Mouse (Mus musculus) left cerebral cortex, postnatal 25 days (tissue): Measurements from ENCODE around the gene Thrap3. TPM values are rescaled to one million over a fixed set of nuclear protein-coding genes. Genes with fewer than 3 reads are reported as not detected.
"Not testable (repeated sequence)": the region's sequence is repeated elsewhere in the genome, so short reads cannot be mapped to it uniquely, and the experiment has no call there.

Experiments used
- DNase-seq, 2 experiments: peaks; one replicate each; pipeline ENCODE4 v3.0.0; 2022; ENCODE audit warnings: low spot score in 2 of 2, mixed read lengths in 1 of 2
- intact Hi-C: fragments of 180-260 bp; cut with DNase I; formaldehyde crosslinking; loops from one replicate; pipeline ENCODE4 v1.15.1; 2025
- total RNA-seq, 2 experiments: library from RNA; stranded (reverse); gene quantifications; 2 replicates each; pipeline ENCODE4 v1.2.3; 2021

The Thrap3 gene
- total RNA-seq, 2 experiments from 2014 or later: 133 to 147 TPM

DNA sequence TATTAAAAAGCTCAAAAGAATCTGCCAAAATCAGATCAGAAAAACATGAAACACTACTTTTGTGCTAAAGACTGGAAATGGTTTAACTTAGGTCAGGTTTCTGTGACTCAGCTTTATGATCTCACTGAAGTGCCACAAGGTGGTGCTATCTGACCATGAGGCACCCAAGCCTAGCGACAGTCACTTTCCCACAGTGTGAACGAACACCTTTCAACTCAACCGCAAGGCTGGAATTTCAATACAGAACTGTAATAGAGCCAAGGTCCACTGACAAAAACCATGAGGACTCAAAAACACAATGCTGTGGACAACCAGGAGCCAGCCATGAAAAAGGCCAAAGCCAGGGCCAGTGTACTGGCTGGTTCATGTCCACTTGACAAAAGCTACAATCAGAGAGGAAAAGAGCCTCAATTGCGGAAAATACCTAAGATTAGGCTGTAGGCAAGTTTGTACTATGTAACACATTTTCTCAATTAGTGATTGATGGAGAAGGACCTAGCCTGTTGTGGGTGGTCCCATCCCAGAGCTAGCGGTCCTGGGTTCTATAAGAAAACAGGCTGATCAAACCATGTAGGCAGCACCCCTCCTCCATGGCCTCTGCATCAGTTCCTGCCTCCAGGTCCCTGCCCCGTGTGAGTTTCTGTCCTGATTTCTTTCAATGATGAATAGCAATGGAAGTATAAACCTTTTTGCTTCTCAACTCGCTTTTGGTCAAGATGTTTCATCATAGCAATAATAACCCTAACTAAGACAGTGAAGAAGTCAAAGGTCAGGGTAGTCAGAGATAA lies 21.2 kb downstream of the Thrap3 start:
- intact Hi-C loops: loop anchor here (2.0 kb wide), 1 partner anchor 81 kb away; the partner anchor contains the start of gene Trappc3

DNA sequence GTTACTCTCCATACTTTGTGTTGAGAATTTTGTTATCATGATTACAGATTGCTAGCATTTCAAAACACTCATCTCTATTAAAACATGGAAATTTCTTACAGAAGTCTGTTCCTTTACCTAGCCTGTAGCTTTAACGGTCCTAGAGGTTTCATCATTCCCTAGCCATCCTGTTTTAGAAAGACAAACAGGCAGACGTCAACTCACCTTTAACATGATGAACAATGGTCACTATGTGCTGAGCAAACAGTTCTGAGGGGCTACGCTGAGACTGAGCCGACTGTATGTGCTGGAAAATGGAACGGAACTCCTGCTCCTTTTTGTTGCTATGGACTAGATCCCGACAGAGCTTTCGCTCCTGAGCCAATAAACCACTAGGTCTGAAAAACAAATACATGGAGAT lies 26.6 kb downstream of the Thrap3 start:
- intact Hi-C loops, DNase-seq: not testable (repeated sequence)

More for the DNA sequence above, 21.2 kb downstream of the Thrap3 start:
- DNase-seq: peak; percentile 51 to 61

DNA sequence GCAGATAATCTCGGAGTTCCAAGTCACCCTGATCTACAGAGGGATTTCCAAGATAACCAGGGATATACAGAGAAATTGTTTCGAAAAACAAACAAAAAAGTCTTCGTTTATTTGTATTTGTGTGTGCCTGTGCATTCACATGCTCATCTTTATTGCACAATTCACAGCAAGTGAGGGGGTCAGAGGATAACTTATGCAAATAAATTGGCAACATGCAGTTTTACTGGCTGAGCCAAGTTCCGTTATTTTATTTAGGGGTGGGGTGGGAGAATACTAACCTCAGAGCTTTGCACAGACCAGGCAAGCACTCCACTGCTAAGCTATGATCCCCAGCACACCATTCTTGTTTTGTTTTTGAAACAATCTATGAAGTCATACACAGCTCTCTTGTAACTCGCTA lies 28.8 kb downstream of the Thrap3 start:
- intact Hi-C loops: no loop called here
- no peak for DNase-seq

DNA sequence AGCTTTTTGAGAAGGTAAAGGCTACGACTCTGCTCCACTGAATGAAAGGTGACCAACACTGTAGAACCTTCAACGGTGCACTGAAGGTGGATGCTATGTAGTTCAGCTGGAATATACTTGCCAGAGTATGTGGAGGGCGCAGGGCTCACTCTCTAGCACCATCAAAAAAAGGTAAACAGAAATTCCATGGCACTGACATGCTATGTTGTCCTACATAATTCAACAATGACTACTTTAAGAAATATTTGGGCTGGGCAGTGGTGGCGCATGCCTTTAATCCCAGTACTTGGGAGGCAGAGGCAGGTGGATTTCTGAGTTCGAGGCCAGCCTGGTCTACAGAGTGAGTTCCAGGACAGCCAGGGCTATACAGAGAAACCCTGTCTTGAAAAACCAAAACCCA lies 31.8 kb downstream of the Thrap3 start:
- intact Hi-C loops, DNase-seq: not testable (repeated sequence)

DNA sequence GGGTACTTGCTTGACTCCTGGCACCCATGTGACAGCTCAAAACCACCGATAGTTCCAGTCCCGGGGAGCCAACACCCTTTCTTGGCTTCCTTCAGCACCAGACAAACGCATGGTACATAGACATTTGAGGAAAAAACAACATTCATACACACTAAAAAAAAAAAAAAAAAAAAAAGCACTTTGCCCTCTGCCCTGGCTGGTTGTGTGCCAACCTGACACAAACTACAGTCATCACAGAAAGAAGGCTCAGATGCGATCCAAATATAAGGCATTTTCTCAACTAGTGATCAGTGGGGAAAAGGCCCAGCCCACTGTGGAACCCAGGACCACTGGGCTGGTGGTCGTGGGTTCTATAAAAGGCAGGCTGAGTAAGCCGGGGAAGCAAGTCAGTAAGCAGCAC lies 33.7 kb downstream of the Thrap3 start:
- DNase-seq: no peak
- intact Hi-C loops: no loop called here

DNA sequence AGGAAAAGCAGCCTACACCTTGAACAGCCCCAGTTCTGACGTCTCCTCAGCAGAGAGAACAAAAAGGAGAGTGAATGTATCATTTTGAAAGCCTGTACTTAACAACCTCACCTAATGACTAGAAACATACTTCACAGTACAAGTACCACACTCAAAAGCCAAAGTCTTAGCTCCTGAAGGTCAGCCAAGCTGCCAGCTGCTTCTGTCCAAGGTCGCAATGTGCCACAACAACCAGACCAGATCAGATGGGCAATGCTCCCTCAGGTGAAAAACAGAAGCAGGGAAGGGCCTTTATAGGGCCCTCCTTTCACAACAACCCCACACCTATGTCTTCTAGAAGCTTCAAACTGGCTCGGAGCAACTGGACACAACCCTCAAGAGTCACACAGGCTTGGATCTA lies 36.5 kb downstream of the Thrap3 start:
- DNase-seq: no peak
- intact Hi-C loops: no loop called here

DNA sequence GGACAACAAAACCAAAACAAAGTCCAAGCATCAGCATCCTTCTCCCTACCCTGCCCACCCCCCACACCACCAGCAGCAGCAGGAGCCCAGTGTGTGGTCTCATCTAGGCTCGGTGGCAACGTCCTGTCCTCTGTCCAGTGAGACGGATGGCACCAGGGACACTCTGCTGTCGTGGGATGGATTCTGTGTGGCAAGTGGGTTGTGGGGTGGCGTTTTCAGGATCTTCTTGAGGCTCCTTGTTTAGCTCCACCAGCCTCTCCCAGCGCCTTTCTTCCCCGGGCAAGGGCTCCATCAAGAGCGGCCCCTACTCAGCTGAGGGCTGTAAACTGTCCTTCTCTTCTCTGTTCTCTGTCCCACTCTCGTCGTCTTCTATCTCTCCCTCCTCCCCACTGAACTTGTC lies 37.5 kb downstream of the Thrap3 start:
- DNase-seq, intact Hi-C loops: not testable (repeated sequence)

DNA sequence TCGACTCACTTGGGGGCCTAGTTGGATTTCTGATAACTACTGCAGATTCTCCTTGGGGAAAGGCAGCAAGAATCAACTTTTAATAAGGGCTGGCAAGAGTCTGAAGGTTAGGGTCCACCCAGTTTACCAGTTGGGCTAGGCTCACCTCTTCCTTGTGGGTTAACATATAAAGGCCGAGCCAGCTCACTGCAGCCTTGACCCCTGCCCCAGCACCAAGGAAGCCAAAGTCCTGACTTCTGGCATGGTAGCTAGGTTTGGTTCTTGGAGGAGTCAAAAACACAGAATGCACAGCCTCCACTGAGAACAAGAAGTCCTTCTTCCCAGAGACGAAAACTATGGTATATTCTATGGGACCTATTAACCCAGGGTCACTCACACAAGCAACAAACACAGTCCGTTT lies 38.9 kb downstream of the Thrap3 start:
- DNase-seq: no peak
- intact Hi-C loops: no loop called here

DNA sequence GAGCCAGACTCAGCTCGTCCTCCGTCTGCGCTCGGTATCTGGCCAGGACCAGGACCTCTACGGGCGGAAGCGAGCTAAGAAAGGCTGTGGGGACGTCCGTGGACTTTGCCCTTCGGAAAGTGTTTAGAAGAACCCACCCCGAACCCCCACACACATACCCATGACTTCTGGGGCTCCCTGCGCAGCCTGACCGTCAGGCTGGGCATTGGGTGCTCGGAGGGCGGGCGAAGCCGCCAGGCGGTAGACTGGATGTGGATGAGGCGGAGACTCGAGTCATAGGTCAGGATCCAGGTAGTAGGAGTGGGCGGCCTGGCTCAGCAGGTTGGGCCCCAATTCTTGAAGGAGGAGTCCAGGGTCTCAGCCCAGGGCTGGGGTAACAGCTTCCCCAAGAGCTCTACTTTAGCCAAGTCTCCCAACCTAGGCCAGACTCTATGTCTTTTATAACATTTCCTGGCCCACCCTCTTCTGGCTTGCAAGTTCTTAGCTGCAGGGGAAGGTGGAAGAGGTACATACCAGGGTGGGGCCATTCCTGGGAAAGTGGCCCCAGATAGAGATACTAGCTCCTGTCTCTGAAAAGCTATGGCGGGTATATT lies 39.4 kb downstream of the Thrap3 start, which contains the start of gene Sh3d21:
Gene Sh3d21 (minus strand): TSS at position 425 of the 593 bp plus-strand sequence.
- DNase-seq: no peak

DNA sequence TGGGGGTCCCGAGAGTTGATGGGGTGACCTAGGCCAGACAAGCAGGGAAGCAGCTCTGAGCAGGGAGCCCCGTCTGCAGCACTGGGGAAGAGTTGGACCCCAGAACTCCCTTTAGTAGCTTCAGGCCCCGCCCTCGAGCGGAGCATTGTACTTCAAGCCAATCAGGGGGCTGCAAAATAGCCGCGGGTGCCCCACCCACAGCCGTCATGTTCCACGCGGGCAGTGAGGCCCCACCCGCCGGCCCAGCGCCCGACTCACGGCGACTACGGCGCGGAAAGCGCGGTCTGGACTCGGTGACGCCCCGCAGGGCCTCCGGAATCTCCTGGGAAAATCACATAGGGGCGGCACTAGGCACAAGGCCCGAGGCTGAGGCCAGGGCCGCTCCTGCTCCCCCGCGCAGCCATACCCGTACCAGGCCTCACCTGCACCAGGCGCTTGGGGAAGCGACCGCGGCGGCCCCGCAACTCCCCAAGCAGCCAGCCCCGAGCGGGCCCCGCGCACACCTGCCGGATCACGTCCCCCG lies 40.0 kb downstream of the Thrap3 start:
- DNase-seq: peak; percentile 83 to 84
- intact Hi-C loops: no loop called here

More for the DNA sequence above, 39.4 kb downstream of the Thrap3 start, which contains the start of gene Sh3d21:
- intact Hi-C loops: no loop called here

DNA sequence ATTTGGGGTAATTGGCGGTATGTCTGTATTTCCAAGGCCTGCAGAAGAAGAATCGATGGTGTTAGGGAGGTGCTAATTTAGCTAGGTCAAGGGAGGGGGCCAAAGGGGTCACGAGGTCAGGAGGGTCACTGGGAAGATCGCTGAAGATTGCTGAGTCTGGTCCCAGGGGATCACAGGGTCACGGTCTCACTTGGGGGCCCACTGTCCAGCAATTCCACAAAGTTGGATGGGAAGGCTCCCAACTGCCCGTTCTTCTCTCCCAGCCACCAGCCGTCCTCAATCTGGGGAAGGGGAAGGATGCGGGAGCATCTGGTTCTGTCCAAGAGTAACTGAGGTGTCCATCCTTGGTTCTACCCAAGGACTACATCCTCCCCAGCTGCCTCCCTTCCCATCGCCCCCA lies 40.6 kb downstream of the Thrap3 start:
- intact Hi-C loops: no loop called here

DNA sequence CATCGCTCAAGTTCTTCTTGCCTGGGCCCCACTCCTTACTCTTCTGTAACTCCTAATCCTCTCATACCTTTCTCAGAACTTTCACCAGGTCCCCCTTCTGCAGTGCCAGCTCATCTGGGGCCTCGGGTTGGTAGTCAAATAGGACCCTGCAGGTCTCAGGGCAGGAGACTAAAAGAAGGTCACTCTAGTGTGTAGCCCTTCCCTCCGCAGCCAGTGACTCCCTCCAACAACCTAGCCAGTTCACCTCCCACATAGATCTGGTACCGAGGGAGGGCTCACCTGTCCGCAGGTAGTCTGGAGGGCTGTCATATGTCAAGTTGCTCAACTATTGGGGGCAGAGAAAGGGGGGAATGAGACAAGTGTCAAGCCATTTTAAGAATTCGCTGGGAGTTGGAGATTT lies 41.1 kb downstream of the Thrap3 start:
- intact Hi-C loops: no loop called here
- DNase-seq: no peak

More for the DNA sequence above, 40.6 kb downstream of the Thrap3 start:
- no peak for DNase-seq

DNA sequence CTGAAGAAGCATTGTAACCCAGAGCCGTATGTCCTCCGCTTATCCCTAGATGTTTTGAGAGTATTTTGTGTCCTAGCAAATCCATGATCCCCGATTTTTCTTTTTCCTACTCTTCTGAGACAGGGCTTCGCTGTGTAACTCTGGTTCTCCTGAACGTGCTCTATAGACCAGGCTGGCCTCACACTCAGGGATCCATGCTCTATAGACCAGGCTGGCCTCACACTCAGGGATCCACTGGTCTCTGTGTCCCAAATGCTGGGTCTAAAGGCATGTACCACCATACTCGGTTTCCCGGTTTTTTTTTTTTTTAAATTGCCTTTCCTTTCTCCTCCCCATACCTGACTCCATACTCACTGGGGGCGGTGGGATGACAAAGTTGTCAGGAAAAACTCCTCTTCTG lies 41.6 kb downstream of the Thrap3 start:
- intact Hi-C loops: no loop called here
- no peak for DNase-seq

DNA sequence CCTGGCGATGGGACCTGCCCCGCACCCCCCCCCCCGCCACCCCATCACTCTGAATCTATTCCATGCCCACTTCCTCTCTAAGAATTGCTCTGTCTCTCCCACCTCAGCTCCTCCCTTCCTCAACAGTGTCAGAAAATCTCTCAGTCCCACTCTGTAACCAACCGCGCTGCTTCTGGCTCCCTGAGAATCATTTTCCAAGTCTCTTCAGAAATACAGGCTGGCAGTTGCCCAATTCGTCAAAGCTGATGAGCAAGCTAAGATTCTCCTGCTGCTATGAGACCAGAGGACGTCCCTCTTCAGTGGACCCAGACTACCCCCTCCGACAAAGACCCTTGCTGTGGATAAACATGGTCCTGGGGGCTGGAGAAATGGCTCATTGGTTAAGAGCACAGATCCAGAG lies 43.1 kb downstream of the Thrap3 start:
- intact Hi-C loops: loop anchor here (5.0 kb wide), 1 partner anchor 72 kb away; no protein-coding TSS in a partner anchor
- DNase-seq: peak in 1 of 2 experiments; percentile 70

DNA sequence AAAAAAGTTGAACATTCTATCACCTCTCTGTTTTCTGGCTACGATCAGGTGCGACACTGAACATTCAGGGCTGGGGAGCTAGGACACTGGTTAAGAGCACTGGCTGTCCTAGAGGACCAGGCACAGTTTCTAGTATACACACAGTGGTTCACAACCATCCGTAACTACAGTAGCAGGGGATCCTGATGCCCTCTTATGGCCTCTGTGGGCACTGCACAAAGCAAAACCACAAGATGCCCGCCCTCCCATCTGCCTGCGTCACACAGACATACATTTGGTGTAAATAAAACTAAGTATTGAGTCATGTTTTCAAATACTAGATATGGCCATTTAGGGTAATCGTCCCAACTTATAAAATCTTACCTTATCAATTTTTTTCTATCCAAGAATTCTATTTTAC lies 45.0 kb downstream of the Thrap3 start:
- intact Hi-C loops: loop anchor here (5.0 kb wide), 1 partner anchor 70 kb away; no protein-coding TSS in a partner anchor

DNA sequence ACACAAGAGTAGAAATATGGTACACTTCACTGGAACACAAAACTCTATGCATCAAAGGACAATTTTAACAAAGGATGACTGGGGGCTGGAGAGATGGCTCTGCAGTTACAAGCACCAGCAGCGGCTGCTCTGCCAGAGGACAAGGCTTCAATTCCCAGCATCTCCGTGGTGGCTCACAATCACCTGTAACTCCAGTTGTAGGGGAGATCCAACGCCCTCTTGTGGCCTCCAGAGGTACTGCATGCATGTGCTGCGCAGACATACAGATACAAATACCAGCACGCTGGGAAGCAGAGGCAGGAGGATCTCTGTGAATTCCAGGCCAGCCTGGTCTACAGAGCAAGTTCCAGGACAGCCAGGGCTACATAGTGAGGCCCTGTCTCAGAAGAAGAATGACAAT lies 45.9 kb downstream of the Thrap3 start:
- intact Hi-C loops: loop anchor here (5.0 kb wide), 1 partner anchor 69 kb away; no protein-coding TSS in a partner anchor
- no peak for DNase-seq

More for the DNA sequence above, 45.0 kb downstream of the Thrap3 start:
- DNase-seq: no peak

DNA sequence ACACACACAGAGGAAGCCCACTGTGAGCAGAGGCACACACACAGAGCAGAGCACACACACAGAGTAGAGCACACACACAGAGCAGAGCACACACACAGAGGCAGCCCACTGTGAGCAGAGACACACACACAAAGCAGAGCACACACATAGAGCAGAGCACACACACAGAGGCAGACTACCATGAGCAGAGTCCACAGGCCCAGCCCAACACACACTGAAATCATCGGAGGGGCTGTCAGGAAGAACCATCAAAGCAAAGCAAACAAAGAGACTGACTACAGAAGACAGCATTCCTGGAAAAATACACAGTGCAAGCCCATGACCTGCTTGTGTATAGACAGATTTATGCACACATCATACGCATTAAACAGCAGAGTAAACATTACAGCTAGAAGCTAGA lies 46.7 kb downstream of the Thrap3 start:
- intact Hi-C loops: loop anchor here (5.0 kb wide), 1 partner anchor 69 kb away; no protein-coding TSS in a partner anchor
- no peak for DNase-seq

DNA sequence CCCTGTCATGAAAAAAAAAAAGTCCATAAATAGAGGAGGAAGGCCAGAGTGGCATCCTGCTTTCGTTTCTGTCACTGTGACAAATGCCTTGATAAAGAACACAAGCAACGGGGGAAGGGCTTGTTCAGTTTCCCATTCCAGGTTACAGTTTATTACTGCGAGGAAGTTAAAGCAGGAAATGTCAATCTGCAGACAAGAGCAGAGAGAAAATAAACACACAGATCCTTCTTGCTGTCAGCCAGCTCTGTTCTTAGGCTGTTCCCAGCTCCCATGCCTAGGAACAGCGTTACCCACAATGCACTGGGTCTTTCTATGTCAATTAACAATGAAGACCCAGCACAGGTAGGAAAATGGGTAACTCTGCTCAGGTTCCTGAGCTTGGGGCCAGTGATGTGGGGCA lies 47.4 kb downstream of the Thrap3 start:
- intact Hi-C loops: loop anchor here (5.0 kb wide), 1 partner anchor 68 kb away; no protein-coding TSS in a partner anchor
- DNase-seq: no peak

DNA sequence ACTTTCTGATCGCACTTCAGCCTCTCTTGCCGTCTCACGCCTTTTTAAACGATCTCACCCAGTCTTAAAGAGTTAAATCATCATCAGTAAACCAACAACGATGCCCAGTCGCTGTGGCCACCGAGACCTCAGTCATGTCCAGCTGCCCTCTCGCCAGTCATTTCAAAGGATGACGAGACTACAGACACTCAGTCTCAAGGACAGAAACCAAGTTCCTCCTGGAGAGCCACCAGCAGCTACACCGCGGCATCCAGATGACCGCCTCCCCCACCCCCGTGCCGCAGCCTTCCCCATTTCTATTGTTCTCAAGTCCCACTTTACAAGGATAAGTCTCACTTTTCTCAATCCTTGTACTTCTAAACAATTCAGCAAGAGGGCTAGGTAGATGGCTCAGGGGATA lies 49.7 kb downstream of the Thrap3 start:
- DNase-seq: no peak

DNA sequence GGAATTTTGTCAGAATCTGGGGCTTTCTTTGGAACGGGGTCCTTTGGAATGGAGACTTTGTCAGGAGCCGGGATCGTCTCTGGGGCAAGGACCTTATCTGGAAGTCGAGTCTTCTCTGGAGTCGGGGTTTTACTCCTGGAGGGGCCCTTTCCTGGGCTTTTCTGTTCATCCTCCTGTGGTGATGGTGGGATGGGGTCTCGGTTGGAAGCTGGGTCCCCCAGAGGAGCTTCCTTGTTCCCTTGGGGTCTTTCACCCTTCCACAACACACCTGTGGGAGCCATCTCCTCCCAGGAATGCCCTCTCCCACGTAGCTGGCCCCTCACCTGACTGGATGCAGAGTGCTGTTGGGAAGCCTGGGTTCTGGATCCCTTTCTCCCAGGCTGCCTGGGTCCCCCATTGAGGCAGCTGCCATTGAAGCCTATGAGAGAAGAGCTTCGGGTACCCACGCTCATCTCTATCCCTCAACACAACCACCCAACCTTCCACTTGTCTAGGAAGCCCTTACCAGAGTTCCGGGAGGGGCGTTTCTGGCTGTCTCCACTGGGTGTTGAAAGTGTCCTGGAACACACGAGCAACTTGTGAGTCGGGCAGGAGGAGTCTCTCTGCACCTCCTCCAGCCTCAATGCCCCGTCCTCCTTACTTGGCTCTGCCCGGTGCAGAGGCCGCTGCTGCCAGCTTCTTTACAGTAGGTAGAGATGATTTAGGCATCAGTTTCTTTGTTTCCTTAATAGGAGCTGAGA lies 50.7 kb downstream of the Thrap3 start:
- no peak for DNase-seq
- intact Hi-C loops: no loop called here

More for the DNA sequence above, 49.7 kb downstream of the Thrap3 start:
- intact Hi-C loops: no loop called here
